Mouse (Mus musculus): ENCODE measurements around the gene Fam71e2. TPM values are rescaled to one million over a fixed set of nuclear protein-coding genes. Genes with fewer than 3 reads are reported as not detected.

Gene Fam71e2
- polyA plus RNA-seq, 1 experiment from 2014 or later = not detected

DNA sequence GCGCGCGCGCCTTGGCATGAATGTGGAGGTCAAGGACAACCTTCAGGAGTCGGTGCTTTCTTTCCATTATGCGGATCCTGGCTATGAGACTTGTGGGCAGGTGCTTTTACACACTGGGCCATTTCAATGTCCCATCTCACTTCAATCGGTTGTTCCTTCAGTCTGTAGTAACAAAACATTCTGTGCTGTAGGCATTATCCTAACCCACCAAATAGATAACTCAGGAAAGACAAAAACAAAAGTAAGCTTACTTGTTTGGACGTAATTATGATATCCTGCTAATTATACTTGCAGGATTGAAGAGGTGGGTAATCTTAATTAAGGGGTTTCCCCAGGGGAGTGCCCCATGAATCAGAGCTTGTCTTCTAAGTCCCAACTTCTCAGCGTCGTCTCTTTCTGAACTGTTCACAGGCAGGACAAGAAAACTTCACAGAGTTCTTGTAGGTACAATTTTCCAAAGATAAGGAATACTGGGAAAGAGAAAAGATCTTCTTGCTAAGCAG lies 32.0 kb downstream of the Fam71e2 start:
- peaks cover 16% of the 10 kb centered on the region for H3K36me3 ChIP-seq (ENCODE audit: insufficient read depth)
- 47% methylated on average over 10 of the region's 10 CpGs for WGBS
- peak overlapping the region; percentile 60 for H3K4me2 ChIP-seq
- peak overlapping the region; percentile 27 for H3K4me3 ChIP-seq (ENCODE audit: low read depth, low read length)
- H3K4me1 ChIP-seq (ENCODE audit: insufficient read depth) = peaks cover 5% of the 10 kb centered on the region; the same call in 1 of the 2 replicates
- H3K27me3 ChIP-seq (ENCODE audit: insufficient read depth, low read length) = no peaks in the 10 kb centered on the region
- no peak for TF ChIP-seq CTCF (IDR thresholded peaks at IDR 0.05; ENCODE audit: low read depth)
- no peak overlapping the region for H3K9ac ChIP-seq
- H3K9me3 ChIP-seq (ENCODE audit: low read depth, low read length) = no peaks in the 10 kb centered on the region
- DNase-seq (no peak), ATAC-seq (ENCODE audit: insufficient read depth) (no peak)
- peak overlapping the region; percentile 19; the same call in 1 of the 2 replicates for H3K27ac ChIP-seq (ENCODE audit: low read depth)

- ATAC-seq (ENCODE audit: insufficient read depth) = no peak
- no peak overlapping the region for H3K9ac ChIP-seq
- no peak overlapping the region for H3K4me3 ChIP-seq (ENCODE audit: low read depth, low read length)
- H3K4me2 ChIP-seq = no peak overlapping the region
- no peaks in the 10 kb centered on the region for H3K27me3 ChIP-seq (ENCODE audit: insufficient read depth, low read length)
- WGBS = 49% methylated on average over 6 of the region's 6 CpGs
- DNase-seq = no peak
- no peaks in the 10 kb centered on the region for H3K4me1 ChIP-seq (ENCODE audit: insufficient read depth)
- no peaks in the 10 kb centered on the region for H3K36me3 ChIP-seq (ENCODE audit: insufficient read depth)
- no peak overlapping the region for H3K27ac ChIP-seq (ENCODE audit: low read depth)
- no peak for TF ChIP-seq CTCF (IDR thresholded peaks at IDR 0.05; ENCODE audit: low read depth)
- H3K9me3 ChIP-seq (ENCODE audit: low read depth, low read length) = no peaks in the 10 kb centered on the region
Measured at GRCm38 (mm10) chr7:4732968-4733392, 38.1 kb downstream of the Fam71e2 start.

GRCm38 (mm10) chr7:4731090-4731489 lies 40.0 kb downstream of the Fam71e2 start:
- Histone ChIP-seq H3K9ac (no peak overlapping the region), H3K4me2 (no peak overlapping the region), H3K4me1 (ENCODE audit: insufficient read depth) (no peaks in the 10 kb centered on the region), H3K27ac (ENCODE audit: low read depth) (no peak overlapping the region), H3K27me3 (ENCODE audit: insufficient read depth, low read length) (no peaks in the 10 kb centered on the region), H3K9me3 (ENCODE audit: low read depth, low read length) (no peaks in the 10 kb centered on the region), H3K36me3 (ENCODE audit: insufficient read depth) (no peaks in the 10 kb centered on the region), H3K4me3 (ENCODE audit: low read depth, low read length) (no peak overlapping the region)
- no peak for ATAC-seq (ENCODE audit: insufficient read depth)
- DNase-seq = no peak
- WGBS = 75% methylated on average over 5 of the region's 5 CpGs
- TF ChIP-seq CTCF (IDR thresholded peaks at IDR 0.05; ENCODE audit: low read depth) = no peak

DNA sequence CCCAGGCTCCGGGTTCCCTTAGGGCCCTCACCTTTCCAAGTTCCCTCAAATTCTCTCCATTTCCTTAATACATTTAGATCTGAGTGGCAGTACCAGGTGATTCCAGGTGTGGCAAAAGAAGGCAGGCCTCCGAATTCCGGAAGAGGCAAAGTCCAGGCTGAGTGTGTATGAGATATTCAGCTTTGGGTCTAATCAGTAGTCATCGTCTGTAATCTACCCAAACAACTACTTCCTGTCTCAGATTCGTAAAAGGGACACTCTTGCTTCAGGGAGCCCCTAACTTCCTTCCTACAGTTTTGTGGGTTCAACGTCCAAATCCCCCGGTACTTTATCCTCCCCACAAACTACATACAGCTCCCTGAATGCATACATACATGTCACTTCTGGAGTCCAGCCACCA lies 45.9 kb downstream of the Fam71e2 start, which contains the start of gene Tmem150b:
Gene Tmem150b (minus strand): TSS at position 81 of the 400 bp plus-strand sequence.
- WGBS = 67% methylated on average over 7 of the region's 7 CpGs
- H3K9me3 ChIP-seq (ENCODE audit: low read depth, low read length) = no peaks in the 10 kb centered on the region
- no peaks in the 10 kb centered on the region for H3K27me3 ChIP-seq (ENCODE audit: insufficient read depth, low read length)
- no peak within 1 kb of the TSS for H3K4me3 ChIP-seq (ENCODE audit: low read depth, low read length)
- TF ChIP-seq CTCF (IDR thresholded peaks at IDR 0.05; ENCODE audit: low read depth) = no peak
- H3K4me2 ChIP-seq = no peak within 1 kb of the TSS
- H3K27ac ChIP-seq (ENCODE audit: low read depth) = no peak within 1 kb of the TSS
- DNase-seq (no peak), ATAC-seq (ENCODE audit: insufficient read depth) (no peak)
- no peak within 1 kb of the TSS for H3K9ac ChIP-seq
- no peaks in the 10 kb centered on the region for H3K4me1 ChIP-seq (ENCODE audit: insufficient read depth)
- H3K36me3 ChIP-seq (ENCODE audit: insufficient read depth) = no peaks in the 10 kb centered on the region

- TF ChIP-seq CTCF (IDR thresholded peaks at IDR 0.05; ENCODE audit: low read depth) = no peak
- DNase-seq (peak; percentile 23), ATAC-seq (ENCODE audit: insufficient read depth) (no peak)
- no peak overlapping the region for H3K27ac ChIP-seq (ENCODE audit: low read depth)
- H3K27me3 ChIP-seq (ENCODE audit: insufficient read depth, low read length) = no peaks in the 10 kb centered on the region
- no peaks in the 10 kb centered on the region for H3K36me3 ChIP-seq (ENCODE audit: insufficient read depth)
- H3K4me3 ChIP-seq (ENCODE audit: low read depth, low read length) = no peak overlapping the region
- WGBS = 29% methylated on average over 3 of the region's 3 CpGs
- no peak overlapping the region for H3K4me2 ChIP-seq
- H3K4me1 ChIP-seq (ENCODE audit: insufficient read depth) = no peaks in the 10 kb centered on the region
- no peak overlapping the region for H3K9ac ChIP-seq
- no peaks in the 10 kb centered on the region for H3K9me3 ChIP-seq (ENCODE audit: low read depth, low read length)
Measured at GRCm38 (mm10) chr7:4724359-4724758, 46.7 kb downstream of the Fam71e2 start.

- DNase-seq (peak; percentile 23), ATAC-seq (ENCODE audit: insufficient read depth) (peak; percentile 73; the same call in 1 of the 2 replicates)
- no peaks in the 10 kb centered on the region for H3K27me3 ChIP-seq (ENCODE audit: insufficient read depth, low read length)
- H3K27ac ChIP-seq (ENCODE audit: low read depth) = no peak overlapping the region
- H3K9me3 ChIP-seq (ENCODE audit: low read depth, low read length) = no peaks in the 10 kb centered on the region
- WGBS = 39% methylated on average over 12 of the region's 12 CpGs
- no peak for TF ChIP-seq CTCF (IDR thresholded peaks at IDR 0.05; ENCODE audit: low read depth)
- no peak overlapping the region for H3K9ac ChIP-seq
- no peaks in the 10 kb centered on the region for H3K36me3 ChIP-seq (ENCODE audit: insufficient read depth)
- H3K4me3 ChIP-seq (ENCODE audit: low read depth, low read length) = peak overlapping the region; percentile 23; the same call in 1 of the 2 replicates
- no peaks in the 10 kb centered on the region for H3K4me1 ChIP-seq (ENCODE audit: insufficient read depth)
- peak overlapping the region; percentile 50 for H3K4me2 ChIP-seq
Measured at GRCm38 (mm10) chr7:4723508-4723907, 47.6 kb downstream of the Fam71e2 start.

GRCm38 (mm10) chr7:4719276-4719675 lies 51.8 kb downstream of the Fam71e2 start:
- peaks cover 25% of the 10 kb centered on the region for H3K36me3 ChIP-seq (ENCODE audit: insufficient read depth)
- ATAC-seq (ENCODE audit: insufficient read depth) (no peak), DNase-seq (no peak)
- H3K4me1 ChIP-seq (ENCODE audit: insufficient read depth) = no peaks in the 10 kb centered on the region
- WGBS = 84% methylated on average over 3 of the region's 3 CpGs
- TF ChIP-seq CTCF (IDR thresholded peaks at IDR 0.05; ENCODE audit: low read depth) = no peak
- H3K4me2 ChIP-seq = no peak overlapping the region
- no peak overlapping the region for H3K4me3 ChIP-seq (ENCODE audit: low read depth, low read length)
- H3K27ac ChIP-seq (ENCODE audit: low read depth) = no peak overlapping the region
- no peaks in the 10 kb centered on the region for H3K27me3 ChIP-seq (ENCODE audit: insufficient read depth, low read length)
- no peak overlapping the region for H3K9ac ChIP-seq
- H3K9me3 ChIP-seq (ENCODE audit: low read depth, low read length) = no peaks in the 10 kb centered on the region
